Mouse (Mus musculus): Measurements from ENCODE around the gene Capg. TPM values are rescaled to one million over a fixed set of nuclear protein-coding genes. Genes with fewer than 3 reads are reported as not detected.

Gene Capg
- total and polyA plus RNA-seq, 3 experiments: 32.2 to 56.3 (median 41.9) TPM

GRCm38 (mm10) chr6:72608662-72609184 is 64.5 kb downstream of the Capg start:
- DNase-seq: no peak

GRCm38 (mm10) chr6:72610261-72610660 is 66.1 kb downstream of the Capg start:
- DNase-seq: peak; percentile 57

Other genes starting within 250 kb of the Capg start
- not detected for gene Sftpb, start 239.8 kb upstream of the Capg start, total RNA-seq (2021)
- gene Sftpb, start 239.8 kb upstream of the Capg start, polyA plus RNA-seq (2012; rRNA removed): 0.09 and 0.62 TPM in 2 replicates
- gene Usp39, start 199.2 kb upstream of the Capg start, total RNA-seq (2021): 10 to 100 TPM; 31.2 to 32.4 TPM
- gene Usp39, start 199.2 kb upstream of the Capg start, polyA plus RNA-seq (2012; rRNA removed): 8.5 and 10.9 TPM in 2 replicates
- gene 0610030E20Rik, start 197.1 kb upstream of the Capg start, total RNA-seq (2021): 10 to 100 TPM; 21.0 to 28.4 TPM
- gene 0610030E20Rik, start 197.1 kb upstream of the Capg start, polyA plus RNA-seq (2012; rRNA removed): 20.3 and 21.9 TPM in 2 replicates
- gene Tmem150a, start 188.9 kb upstream of the Capg start, total RNA-seq (2021): 10 to 100 TPM; 22.6 to 25.1 TPM
- 48.8 and 55.2 TPM in 2 replicates for gene Tmem150a, start 188.9 kb upstream of the Capg start, polyA plus RNA-seq (2012; rRNA removed)
- gene Rnf181, start 177.4 kb upstream of the Capg start, total RNA-seq (2021): 100 to 1,000 TPM; 283 to 489 TPM
- gene Rnf181, start 177.4 kb upstream of the Capg start, polyA plus RNA-seq (2012; rRNA removed): 224 and 444 TPM in 2 replicates
- gene Vamp5, start 163.9 kb upstream of the Capg start, total RNA-seq (2021): 10 to 100 TPM; 25.3 to 43.4 TPM
- gene Vamp5, start 163.9 kb upstream of the Capg start, polyA plus RNA-seq (2012; rRNA removed): 16.4 and 17.4 TPM in 2 replicates
- 100 to 1,000 TPM; 130 to 158 TPM for gene Vamp8, start 153.7 kb upstream of the Capg start, total RNA-seq (2021)
- 71.8 and 106 TPM in 2 replicates for gene Vamp8, start 153.7 kb upstream of the Capg start, polyA plus RNA-seq (2012; rRNA removed)
- gene Ggcx, start 130.1 kb upstream of the Capg start, total RNA-seq (2021): 10 to 100 TPM; 47.1 to 68.7 TPM
- gene Ggcx, start 130.1 kb upstream of the Capg start, polyA plus RNA-seq (2012; rRNA removed): 30.2 and 34.5 TPM in 2 replicates
- gene Mat2a, start 104.8 kb upstream of the Capg start, total RNA-seq (2021): 100 to 1,000 TPM; 203 to 251 TPM
- gene Mat2a, start 104.8 kb upstream of the Capg start, polyA plus RNA-seq (2012; rRNA removed): 121 and 150 TPM in 2 replicates
- gene Sh2d6, start 22.7 kb upstream of the Capg start, total RNA-seq (2021): under 1 TPM; 0.23 to 0.24 TPM
- 0.25 and 0.49 TPM in 2 replicates for gene Sh2d6, start 22.7 kb upstream of the Capg start, polyA plus RNA-seq (2012; rRNA removed)
- gene Elmod3, start 54.0 kb downstream of the Capg start, total RNA-seq (2021): 10 to 100 TPM; 12.9 to 25.6 TPM
- gene Elmod3, start 54.0 kb downstream of the Capg start, polyA plus RNA-seq (2012; rRNA removed): 25.5 and 29.3 TPM in 2 replicates
- 100 to 1,000 TPM; 390 to 465 TPM for gene Retsat, start 54.1 kb downstream of the Capg start, total RNA-seq (2021)
- gene Retsat, start 54.1 kb downstream of the Capg start, polyA plus RNA-seq (2012; rRNA removed): 96.6 and 123 TPM in 2 replicates
- gene Tgoln1, start 72.6 kb downstream of the Capg start, total RNA-seq (2021): 100 to 1,000 TPM; 241 to 274 TPM
- gene Tgoln1, start 72.6 kb downstream of the Capg start, polyA plus RNA-seq (2012; rRNA removed): 38.9 and 46.0 TPM in 2 replicates
- gene Tcf7l1, start 244.9 kb downstream of the Capg start, total RNA-seq (2021): 10 to 100 TPM; 11.0 to 14.7 TPM
- 23.2 and 24.4 TPM in 2 replicates for gene Tcf7l1, start 244.9 kb downstream of the Capg start, polyA plus RNA-seq (2012; rRNA removed)